Mouse (Mus musculus): Measurements from ENCODE around the gene AC129217.1. TPM values are rescaled to one million over a fixed set of nuclear protein-coding genes. Genes with fewer than 3 reads are reported as not detected.
"Not testable (repeated sequence)": the region's sequence is repeated elsewhere in the genome, so short reads cannot be mapped to it uniquely, and the experiment has no call there.

AC129217.1 gene
- polyA plus RNA-seq, 1 experiment from 2014 or later = not detected

- peak overlapping the region; percentile 72; the same call in 1 of the 2 replicates for H3K4me3 ChIP-seq
- WGBS = 87% methylated on average over 3 of the region's 3 CpGs
- peaks cover 60% of the 10 kb centered on the region for H3K36me3 ChIP-seq
Observed at GRCm38 (mm10) chr19:8817001-8817400, 12.6 kb upstream of the AC129217.1 start.

GRCm38 (mm10) chr19:8818301-8818798 lies 11.2 kb upstream of the AC129217.1 start:
- Histone ChIP-seq H3K4me1 (peaks cover 40% of the 10 kb centered on the region), H3K27me3 (ENCODE audit: low read depth, poor library complexity, severe bottlenecking) (no peaks in the 10 kb centered on the region), H3K36me3 (peaks cover 59% of the 10 kb centered on the region), H3K4me3 (peak overlapping the region; percentile 72), H3K27ac (peak overlapping the region; percentile 96), H3K9me3 (replicated peaks) (no peaks in the 10 kb centered on the region)
- DNase-seq (ENCODE audit: low spot score) = no peak
- 31% methylated on average over 14 of the region's 14 CpGs for WGBS

More at GRCm38 (mm10) chr19:8817001-8817400, 12.6 kb upstream of the AC129217.1 start:
- H3K9me3 ChIP-seq (replicated peaks) = no peaks in the 10 kb centered on the region
- no peaks in the 10 kb centered on the region for H3K27me3 ChIP-seq (ENCODE audit: low read depth, poor library complexity, severe bottlenecking)
- peaks cover 29% of the 10 kb centered on the region for H3K4me1 ChIP-seq
- no peak overlapping the region for H3K27ac ChIP-seq
- DNase-seq (ENCODE audit: low spot score) = no peak

- H3K36me3 ChIP-seq = peaks cover 59% of the 10 kb centered on the region
- H3K9me3 ChIP-seq (replicated peaks) = no peaks in the 10 kb centered on the region
- peak; percentile 94 for DNase-seq (ENCODE audit: low spot score)
- peaks cover 40% of the 10 kb centered on the region for H3K4me1 ChIP-seq
- no peaks in the 10 kb centered on the region for H3K27me3 ChIP-seq (ENCODE audit: low read depth, poor library complexity, severe bottlenecking)
- H3K4me3 ChIP-seq = peak within 1 kb of the TSS; percentile 72
- WGBS = under 1% methylated on average over 33 of the region's 33 CpGs
- H3K27ac ChIP-seq = peak within 1 kb of the TSS; percentile 96
Observed at GRCm38 (mm10) chr19:8818801-8819595, 10.6 kb upstream of the AC129217.1 start, which contains the start of gene Ttc9c. TSS of gene Ttc9c (minus strand) at chr19:8819333.

- Histone ChIP-seq H3K4me1 (peaks cover 40% of the 10 kb centered on the region), H3K9me3 (replicated peaks) (no peaks in the 10 kb centered on the region), H3K27me3 (ENCODE audit: low read depth, poor library complexity, severe bottlenecking) (no peaks in the 10 kb centered on the region), H3K36me3 (peaks cover 59% of the 10 kb centered on the region), H3K4me3 (peak within 1 kb of the TSS; percentile 72), H3K27ac (peak within 1 kb of the TSS; percentile 96)
- peak; percentile 95 for DNase-seq (ENCODE audit: low spot score)
- under 1% methylated on average over 83 of the region's 83 CpGs for WGBS
Observed at GRCm38 (mm10) chr19:8819596-8820423, 9.8 kb upstream of the AC129217.1 start, which contains the start of gene Hnrnpul2. TSS of gene Hnrnpul2 (plus strand) at chr19:8820010.

GRCm38 (mm10) chr19:8820424-8820956 lies 9.1 kb upstream of the AC129217.1 start:
- DNase-seq (ENCODE audit: low spot score) = no peak
- Histone ChIP-seq H3K4me1 (peaks cover 40% of the 10 kb centered on the region), H3K9me3 (replicated peaks) (no peaks in the 10 kb centered on the region), H3K27me3 (ENCODE audit: low read depth, poor library complexity, severe bottlenecking) (no peaks in the 10 kb centered on the region), H3K4me3 (peak overlapping the region; percentile 72), H3K27ac (peak overlapping the region; percentile 96), H3K36me3 (peaks cover 59% of the 10 kb centered on the region)
- under 1% methylated on average over 48 of the region's 48 CpGs for whole genome bisulfite sequencing

- 3% methylated on average over 7 of the region's 7 CpGs for WGBS
- Histone ChIP-seq H3K27ac (peak overlapping the region; percentile 96), H3K9me3 (replicated peaks) (no peaks in the 10 kb centered on the region), H3K4me3 (peak overlapping the region; percentile 72), H3K36me3 (peaks cover 59% of the 10 kb centered on the region), H3K4me1 (peaks cover 40% of the 10 kb centered on the region), H3K27me3 (ENCODE audit: low read depth, poor library complexity, severe bottlenecking) (no peaks in the 10 kb centered on the region)
- DNase-seq (ENCODE audit: low spot score) = no peak
Observed at GRCm38 (mm10) chr19:8821146-8821545, 8.4 kb upstream of the AC129217.1 start.

- no peak for DNase-seq (ENCODE audit: low spot score)
- WGBS = 90% methylated on average over 8 of the region's 8 CpGs
- H3K36me3 ChIP-seq = peaks cover 62% of the 10 kb centered on the region
Observed at GRCm38 (mm10) chr19:8822696-8823095, 6.9 kb upstream of the AC129217.1 start.

GRCm38 (mm10) chr19:8830664-8831063 lies 1.1 kb downstream of the AC129217.1 start:
- DNase-seq (ENCODE audit: low spot score) = no peak
- Histone ChIP-seq H3K4me1 (no peaks in the 10 kb centered on the region), H3K27me3 (ENCODE audit: low read depth, poor library complexity, severe bottlenecking) (no peaks in the 10 kb centered on the region), H3K9me3 (replicated peaks) (no peaks in the 10 kb centered on the region), H3K4me3 (no peak overlapping the region), H3K27ac (no peak overlapping the region), H3K36me3 (peaks cover 100% of the 10 kb centered on the region)
- WGBS = 95% methylated on average over 8 of the region's 8 CpGs

More at GRCm38 (mm10) chr19:8822696-8823095, 6.9 kb upstream of the AC129217.1 start:
- Histone ChIP-seq H3K4me1 (peaks cover 26% of the 10 kb centered on the region), H3K27me3 (ENCODE audit: low read depth, poor library complexity, severe bottlenecking) (no peaks in the 10 kb centered on the region), H3K9me3 (replicated peaks) (no peaks in the 10 kb centered on the region), H3K27ac (no peak overlapping the region), H3K4me3 (peak overlapping the region; percentile 72)

GRCm38 (mm10) chr19:8831262-8831661 lies 1.7 kb downstream of the AC129217.1 start:
- H3K4me3 ChIP-seq = no peak overlapping the region
- DNase-seq (ENCODE audit: low spot score) = no peak
- WGBS = 92% methylated on average over 11 of the region's 11 CpGs

GRCm38 (mm10) chr19:8832971-8833370 lies 3.4 kb downstream of the AC129217.1 start:
- peaks cover 10% of the 10 kb centered on the region for H3K4me1 ChIP-seq
- 95% methylated on average over 4 of the region's 4 CpGs for WGBS
- H3K9me3 ChIP-seq (replicated peaks) = no peaks in the 10 kb centered on the region
- no peak for DNase-seq (ENCODE audit: low spot score)
- no peak overlapping the region for H3K27ac ChIP-seq
- no peak overlapping the region for H3K4me3 ChIP-seq
- peaks cover 84% of the 10 kb centered on the region for H3K36me3 ChIP-seq
- H3K27me3 ChIP-seq (ENCODE audit: low read depth, poor library complexity, severe bottlenecking) = no peaks in the 10 kb centered on the region

More at GRCm38 (mm10) chr19:8831262-8831661, 1.7 kb downstream of the AC129217.1 start:
- Histone ChIP-seq H3K27me3 (ENCODE audit: low read depth, poor library complexity, severe bottlenecking) (no peaks in the 10 kb centered on the region), H3K4me1 (no peaks in the 10 kb centered on the region), H3K36me3 (peaks cover 100% of the 10 kb centered on the region), H3K27ac (no peak overlapping the region), H3K9me3 (replicated peaks) (no peaks in the 10 kb centered on the region)

GRCm38 (mm10) chr19:8836327-8836726 lies 6.8 kb downstream of the AC129217.1 start:
- not testable (repeated sequence) for DNase-seq (ENCODE audit: low spot score); H3K9me3 ChIP-seq (replicated peaks); H3K4me3 ChIP-seq; H3K27me3 ChIP-seq (ENCODE audit: low read depth, poor library complexity, severe bottlenecking); H3K27ac ChIP-seq
- 98% methylated on average over 10 of the region's 10 CpGs for WGBS
- peaks cover 41% of the 10 kb centered on the region for H3K4me1 ChIP-seq
- peaks cover 56% of the 10 kb centered on the region for H3K36me3 ChIP-seq

GRCm38 (mm10) chr19:8837251-8837791 lies 7.7 kb downstream of the AC129217.1 start, which contains the start of gene Bscl2:
TSS of gene Bscl2 (plus strand) at chr19:8837467.
- Histone ChIP-seq H3K9me3 (replicated peaks) (no peaks in the 10 kb centered on the region), H3K27ac (peak within 1 kb of the TSS; percentile 94), H3K27me3 (ENCODE audit: low read depth, poor library complexity, severe bottlenecking) (no peaks in the 10 kb centered on the region), H3K36me3 (peaks cover 54% of the 10 kb centered on the region), H3K4me1 (peaks cover 41% of the 10 kb centered on the region), H3K4me3 (peak within 1 kb of the TSS; percentile 57)
- peak; percentile 88 for DNase-seq (ENCODE audit: low spot score)
- WGBS = 1% methylated on average over 38 of the region's 38 CpGs
